Mouse (Mus musculus) forebrain, embryonic 13.5 days (tissue): ENCODE results near the gene Mrpl24. TPM values are rescaled to one million over a fixed set of nuclear protein-coding genes. Genes with fewer than 3 reads are reported as not detected.

Source experiments
- ATAC-seq: fragments of 200-750 bp; cut with Nextera tagmentation; 2 replicates; pipeline ENCODE4 v1.8.0; 2017
- H3K27ac ChIP-seq: fragments of 300-500 bp; sonication (generic); 2 replicates; pipeline ENCODE4 v1.5.1; 2015; ENCODE audit warnings: inconsistent platforms, mild to moderate bottlenecking, moderate library complexity
- H3K27me3 ChIP-seq: fragments of 300-500 bp; sonication (generic); 2 replicates; pipeline ENCODE4 v1.6.1; 2015; ENCODE audit warnings: mild to moderate bottlenecking, inconsistent platforms
- H3K36me3 ChIP-seq: fragments of 300-500 bp; sonication (generic); 2 replicates; pipeline ENCODE4 v1.6.1; 2015; ENCODE audit warnings: mild to moderate bottlenecking, inconsistent platforms; ENCODE audit not compliant: poor library complexity, severe bottlenecking
- H3K4me1 ChIP-seq: fragments of 300-500 bp; sonication (generic); 2 replicates; pipeline ENCODE4 v1.6.1; 2015; ENCODE audit warnings: inconsistent platforms
- H3K4me2 ChIP-seq: fragments of 300-500 bp; sonication (generic); 2 replicates; pipeline ENCODE4 v1.6.1; 2015; ENCODE audit warnings: inconsistent platforms, mild to moderate bottlenecking, moderate library complexity
- H3K4me3 ChIP-seq: fragments of 300-500 bp; sonication (generic); 2 replicates; pipeline ENCODE4 v1.5.1; 2015; ENCODE audit warnings: mild to moderate bottlenecking, inconsistent platforms
- H3K9ac ChIP-seq: fragments of 300-500 bp; sonication (generic); 2 replicates; pipeline ENCODE4 v1.6.1; 2015; ENCODE audit warnings: mild to moderate bottlenecking, inconsistent platforms
- H3K9me3 ChIP-seq: fragments of 300-500 bp; sonication (generic); replicated peaks from 2 replicates; pipeline ENCODE4 v1.6.1; 2016; ENCODE audit warnings: inconsistent platforms
- WGBS: fragments of 180-500 bp; shearing (Covaris S2); methylation state at CpG from one replicate; pipeline ENCODE4 v1.1.7; 2015; 5-methylcytosine and 5-hydroxymethylcytosine counted together
- polyA plus RNA-seq: library from polyadenylated mRNA; unstranded; fragments of >200 nt; fragmentation: Nextera tagmentation; extraction: Ambion mirVana; gene quantifications from 2 replicates; pipeline ENCODE4 v1.2.1, GENCODE M21; 2015

The Mrpl24 gene
- polyA plus RNA-seq, 1 experiment from 2014 or later = 77.2 TPM

- Histone ChIP-seq H3K9me3 (no peaks in the 10 kb centered on the region), H3K36me3 (peaks cover 49% of the 10 kb centered on the region), H3K4me2 (no peak overlapping the region), H3K27ac (no peak overlapping the region), H3K9ac (no peak overlapping the region), H3K4me1 (peaks cover 34% of the 10 kb centered on the region), H3K4me3 (no peak overlapping the region), H3K27me3 (no peaks in the 10 kb centered on the region)
- no peak for ATAC-seq
- 93% methylated on average over 10 of the region's 10 CpGs for whole genome bisulfite sequencing
Observed at GRCm38 (mm10) chr3:87913891-87914290, 5.4 kb upstream of the Mrpl24 start.

GRCm38 (mm10) chr3:87916990-87917389 is 2.3 kb upstream of the Mrpl24 start:
- Histone ChIP-seq H3K27me3 (no peaks in the 10 kb centered on the region), H3K4me1 (peaks cover 16% of the 10 kb centered on the region), H3K36me3 (peaks cover 53% of the 10 kb centered on the region), H3K9me3 (no peaks in the 10 kb centered on the region), H3K4me2 (no peak overlapping the region), H3K27ac (no peak overlapping the region), H3K4me3 (no peak overlapping the region), H3K9ac (no peak overlapping the region)
- ATAC-seq = no peak
- 85% methylated on average over 1 of the region's 1 CpGs for WGBS

GRCm38 (mm10) chr3:87918551-87918950 is 755 bp upstream of the Mrpl24 start:
- Histone ChIP-seq H3K9ac (no peak overlapping the region), H3K36me3 (peaks cover 60% of the 10 kb centered on the region), H3K4me3 (peak overlapping the region; percentile 72; the same call in 1 of the 2 replicates), H3K4me2 (peak overlapping the region; percentile 91), H3K9me3 (no peaks in the 10 kb centered on the region), H3K4me1 (peaks cover 13% of the 10 kb centered on the region), H3K27me3 (no peaks in the 10 kb centered on the region), H3K27ac (no peak overlapping the region)
- ATAC-seq = 0 out of 2 replicates have a peak, but pooled peaks have one; percentile 3
- 91% methylated on average over 1 of the region's 1 CpGs for WGBS

GRCm38 (mm10) chr3:87920270-87920943 is 1.1 kb downstream of the Mrpl24 start:
- no peak for ATAC-seq
- WGBS = 66% methylated on average over 9 of the region's 9 CpGs
- Histone ChIP-seq H3K27me3 (no peaks in the 10 kb centered on the region), H3K9ac (peak overlapping the region; percentile 78; the same call in 1 of the 2 replicates), H3K9me3 (no peaks in the 10 kb centered on the region), H3K36me3 (peaks cover 60% of the 10 kb centered on the region), H3K4me2 (peak overlapping the region; percentile 91), H3K4me1 (peaks cover 13% of the 10 kb centered on the region), H3K27ac (no peak overlapping the region), H3K4me3 (peak overlapping the region; percentile 72)

- H3K36me3 ChIP-seq = peaks cover 62% of the 10 kb centered on the region
- no peak overlapping the region for H3K4me3 ChIP-seq
- no peak for ATAC-seq
- no peaks in the 10 kb centered on the region for H3K27me3 ChIP-seq
- no peak overlapping the region for H3K4me2 ChIP-seq
- H3K9me3 ChIP-seq = no peaks in the 10 kb centered on the region
- no peak overlapping the region for H3K27ac ChIP-seq
- no peak overlapping the region for H3K9ac ChIP-seq
- peaks cover 19% of the 10 kb centered on the region for H3K4me1 ChIP-seq
- WGBS = 88% methylated on average over 7 of the region's 7 CpGs
Observed at GRCm38 (mm10) chr3:87924996-87925395, 5.7 kb downstream of the Mrpl24 start.

GRCm38 (mm10) chr3:87927452-87927851 is 8.1 kb downstream of the Mrpl24 start:
- no peak for ATAC-seq
- Histone ChIP-seq H3K4me1 (peaks cover 30% of the 10 kb centered on the region), H3K27ac (no peak overlapping the region), H3K9ac (no peak overlapping the region), H3K36me3 (peaks cover 67% of the 10 kb centered on the region), H3K4me2 (no peak overlapping the region), H3K9me3 (no peaks in the 10 kb centered on the region), H3K4me3 (no peak overlapping the region), H3K27me3 (no peaks in the 10 kb centered on the region)
- 96% methylated on average over 5 of the region's 5 CpGs for WGBS

- no peaks in the 10 kb centered on the region for H3K27me3 ChIP-seq
- H3K4me1 ChIP-seq = peaks cover 41% of the 10 kb centered on the region
- H3K9ac ChIP-seq = peak overlapping the region; percentile 86
- peak overlapping the region; percentile 82 for H3K4me3 ChIP-seq
- H3K9me3 ChIP-seq = no peaks in the 10 kb centered on the region
- peak overlapping the region; percentile 68 for H3K27ac ChIP-seq
- H3K4me2 ChIP-seq = peak overlapping the region; percentile 78
- 8% methylated on average over 26 of the region's 26 CpGs for WGBS
- H3K36me3 ChIP-seq = peaks cover 66% of the 10 kb centered on the region
- ATAC-seq = peak; percentile 48
Observed at GRCm38 (mm10) chr3:87929341-87930077, 10.2 kb downstream of the Mrpl24 start.

GRCm38 (mm10) chr3:87930078-87930795 is 10.9 kb downstream of the Mrpl24 start, which contains the start of the genes Isg20l2 and Rrnad1:
Gene Isg20l2, plus strand, starts transcription at chr3:87930314.
Gene Rrnad1, minus strand, starts transcription at chr3:87930717.
- Histone ChIP-seq H3K27me3 (no peaks in the 10 kb centered on the region), H3K4me3 (peak within 1 kb of the TSS; percentile 82), H3K9ac (peak within 1 kb of the TSS; percentile 86), H3K27ac (peak within 1 kb of the TSS; percentile 83), H3K4me2 (peak within 1 kb of the TSS; percentile 78), H3K4me1 (peaks cover 48% of the 10 kb centered on the region), H3K36me3 (peaks cover 66% of the 10 kb centered on the region), H3K9me3 (no peaks in the 10 kb centered on the region)
- whole genome bisulfite sequencing = under 1% methylated on average over 70 of the region's 78 CpGs
- peak; percentile 97 for ATAC-seq

- Histone ChIP-seq H3K9me3 (no peaks in the 10 kb centered on the region), H3K27ac (no peak overlapping the region), H3K27me3 (no peaks in the 10 kb centered on the region), H3K4me1 (peaks cover 49% of the 10 kb centered on the region), H3K36me3 (peaks cover 74% of the 10 kb centered on the region), H3K4me2 (no peak overlapping the region), H3K4me3 (no peak overlapping the region), H3K9ac (no peak overlapping the region)
- ATAC-seq = no peak
- WGBS = 64% methylated on average over 5 of the region's 5 CpGs
Observed at GRCm38 (mm10) chr3:87934026-87934425, 14.7 kb downstream of the Mrpl24 start.

GRCm38 (mm10) chr3:87934501-87934900 is 15.2 kb downstream of the Mrpl24 start:
- no peak overlapping the region for H3K27ac ChIP-seq
- H3K4me2 ChIP-seq = no peak overlapping the region
- peaks cover 79% of the 10 kb centered on the region for H3K36me3 ChIP-seq
- no peak overlapping the region for H3K9ac ChIP-seq
- ATAC-seq = no peak
- no peaks in the 10 kb centered on the region for H3K9me3 ChIP-seq
- no peaks in the 10 kb centered on the region for H3K27me3 ChIP-seq
- WGBS = 73% methylated on average over 4 of the region's 4 CpGs
- H3K4me3 ChIP-seq = no peak overlapping the region
- H3K4me1 ChIP-seq = peaks cover 44% of the 10 kb centered on the region

GRCm38 (mm10) chr3:87935201-87935600 is 15.9 kb downstream of the Mrpl24 start:
- H3K36me3 ChIP-seq = peaks cover 86% of the 10 kb centered on the region
- no peak overlapping the region for H3K4me3 ChIP-seq
- 85% methylated on average over 4 of the region's 4 CpGs for WGBS
- H3K4me1 ChIP-seq = peaks cover 44% of the 10 kb centered on the region
- no peak for ATAC-seq
- H3K9ac ChIP-seq = no peak overlapping the region
- no peak overlapping the region for H3K27ac ChIP-seq
- no peaks in the 10 kb centered on the region for H3K9me3 ChIP-seq
- H3K4me2 ChIP-seq = no peak overlapping the region
- no peaks in the 10 kb centered on the region for H3K27me3 ChIP-seq

GRCm38 (mm10) chr3:87935776-87936175 is 16.5 kb downstream of the Mrpl24 start:
- Histone ChIP-seq H3K36me3 (peaks cover 90% of the 10 kb centered on the region), H3K9me3 (no peaks in the 10 kb centered on the region), H3K4me1 (peaks cover 42% of the 10 kb centered on the region), H3K27ac (no peak overlapping the region), H3K27me3 (no peaks in the 10 kb centered on the region), H3K9ac (peak overlapping the region; percentile 4; the same call in 1 of the 2 replicates), H3K4me3 (no peak overlapping the region), H3K4me2 (0 out of 2 replicates have a peak overlapping the region, but pooled peaks have one; percentile 3)
- ATAC-seq = peak; percentile 51
- 97% methylated on average over 2 of the region's 2 CpGs for WGBS
